Mouse (Mus musculus) c-Kit-positive CD71-positive TER-119-negative erythroid progenitor cells, embryonic 14.5 days (primary cell): ENCODE data around the gene Tap2.
"Not testable (repeated sequence)": the region's sequence is repeated elsewhere in the genome, so short reads cannot be mapped to it uniquely, and the experiment has no call there.

Experiments
- DNase-seq: peaks from one replicate; pipeline ENCODE4 v3.0.0-alpha.2; 2013; ENCODE audit warnings: low read depth

Gene Tap2

DNA sequence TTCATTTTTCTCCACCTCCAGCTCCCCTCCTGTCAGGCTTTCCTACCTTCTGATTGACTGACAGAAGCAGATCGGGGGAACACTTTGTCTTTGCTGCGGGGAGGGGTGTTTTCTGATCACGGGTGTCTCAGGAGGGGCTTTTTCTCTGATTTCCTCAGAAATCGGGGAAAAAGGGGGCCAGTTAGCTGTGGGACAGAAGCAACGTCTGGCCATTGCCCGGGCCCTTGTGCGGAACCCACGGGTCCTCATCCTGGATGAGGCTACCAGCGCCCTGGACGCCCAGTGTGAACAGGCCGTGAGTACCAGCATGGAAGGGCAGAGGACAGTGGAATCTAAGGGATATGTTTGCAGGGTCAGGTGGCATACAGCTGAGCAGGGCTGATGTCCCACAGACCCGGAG is 11.8 kb downstream of the Tap2 start:
- DNase-seq, result no peak

GRCm38 (mm10) chr17:34217216-34217928 is 14.0 kb downstream of the Tap2 start:
- DNase-seq, result no peak

DNA sequence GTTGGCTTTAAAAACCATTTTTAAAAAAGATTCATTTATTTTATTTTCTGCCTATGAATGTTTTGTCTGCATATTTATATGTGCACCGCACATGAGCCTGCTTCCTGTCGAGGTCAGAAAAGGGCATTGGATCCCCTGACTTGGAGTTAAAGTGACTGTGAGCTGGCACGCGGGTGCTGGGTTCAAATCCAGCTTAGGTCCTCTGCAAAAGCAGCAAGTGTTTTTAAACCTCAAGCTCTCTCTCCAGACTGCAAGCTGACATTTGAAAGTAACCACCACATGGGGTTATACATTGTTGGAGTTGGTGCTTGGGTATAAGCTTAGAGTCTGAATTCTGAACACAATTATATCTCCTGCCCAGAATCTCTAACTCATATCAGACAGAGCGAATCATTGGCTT is 14.7 kb downstream of the Tap2 start:
- no peak for DNase-seq

- DNase-seq, result peak; percentile 80
These were observed 15.3 kb downstream of the Tap2 start for GRCm38 (mm10) chr17:34218675-34219074.

- not testable (repeated sequence) for DNase-seq
These were observed 15.8 kb downstream of the Tap2 start for GRCm38 (mm10) chr17:34219096-34219495.

DNA sequence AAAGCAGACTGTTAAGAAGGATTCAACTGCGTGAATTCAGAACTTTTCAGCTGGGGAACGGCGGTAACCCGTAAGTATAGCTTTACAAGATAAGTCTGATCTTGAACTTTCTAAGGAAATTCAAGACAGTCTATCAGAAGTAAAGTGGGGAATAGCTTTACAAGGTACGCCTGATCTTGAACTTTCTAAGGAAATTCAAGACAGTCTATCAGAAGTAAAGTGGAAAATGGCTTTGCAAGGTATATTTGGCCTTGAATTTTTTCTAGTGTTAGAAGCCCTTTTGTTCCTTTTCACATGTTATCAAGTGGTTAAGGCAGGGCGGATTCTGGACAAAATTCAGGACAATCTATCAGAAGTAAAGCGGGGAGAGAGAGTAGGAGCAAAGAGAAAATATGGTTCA is 16.5 kb downstream of the Tap2 start:
- not testable (repeated sequence) for DNase-seq

- DNase-seq, result not testable (repeated sequence)
These were observed 17.1 kb downstream of the Tap2 start for GRCm38 (mm10) chr17:34220401-34220800.

DNA sequence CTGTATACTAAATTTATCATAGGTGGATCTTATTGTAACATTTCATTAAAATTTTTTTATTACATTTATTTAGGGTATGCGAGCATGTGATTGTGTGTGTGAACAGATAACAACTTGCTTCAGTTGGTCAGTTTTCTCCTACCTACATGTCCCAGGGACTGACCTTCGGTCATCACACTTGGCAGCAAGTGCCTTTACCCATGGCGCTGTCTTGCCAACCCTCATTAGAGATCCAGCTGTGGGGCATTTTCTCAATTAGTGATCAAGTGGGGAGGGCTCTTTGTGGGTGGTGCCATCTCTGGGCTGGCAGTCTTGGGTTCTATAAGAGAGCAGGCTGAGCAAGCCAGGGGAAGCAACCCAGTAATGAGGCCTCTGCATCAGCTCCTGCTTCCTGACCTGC is 21.5 kb downstream of the Tap2 start:
- no peak for DNase-seq

DNA sequence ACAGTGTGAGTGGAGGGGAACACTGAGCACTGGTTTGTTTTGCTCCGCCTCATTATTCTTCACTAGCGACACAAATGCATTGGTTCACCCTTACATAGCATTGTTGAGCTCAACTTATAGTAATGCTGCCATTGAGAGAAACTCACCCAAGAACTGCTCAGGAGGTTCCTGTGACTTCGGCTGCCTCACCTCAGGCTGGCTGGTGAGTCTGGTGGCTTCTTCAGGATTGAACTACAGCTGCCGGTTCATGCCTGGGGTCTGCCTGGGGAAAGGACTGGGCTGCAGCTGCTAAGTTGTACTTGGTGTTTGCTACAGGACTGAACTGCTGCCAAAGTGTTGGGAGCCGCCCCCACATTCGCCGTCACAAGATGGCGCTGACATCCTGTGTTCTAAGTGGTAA is 22.1 kb downstream of the Tap2 start:
- no peak for DNase-seq

DNA sequence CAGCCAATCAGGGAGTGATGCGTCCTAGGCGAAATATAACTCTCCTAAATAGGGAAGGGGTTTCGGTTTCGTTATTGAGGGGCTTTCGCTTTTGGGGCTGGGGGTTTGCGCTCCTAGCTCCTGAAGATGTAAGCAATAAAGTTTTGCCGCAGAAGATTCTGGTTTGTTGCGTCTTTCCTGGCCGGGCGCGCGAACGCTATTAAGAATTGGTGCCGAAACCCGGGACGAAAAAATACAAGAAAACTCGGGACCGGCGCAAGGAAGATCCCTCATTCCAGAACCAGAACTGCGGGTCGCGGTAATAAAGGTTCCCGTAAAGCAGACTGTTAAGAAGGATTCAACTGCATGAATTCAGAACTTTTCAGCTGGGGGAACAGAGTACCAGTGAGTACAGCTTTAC is 22.6 kb downstream of the Tap2 start:
- not testable (repeated sequence) for DNase-seq

GRCm38 (mm10) chr17:34230971-34231370 is 27.6 kb downstream of the Tap2 start:
- not testable (repeated sequence) for DNase-seq

DNA sequence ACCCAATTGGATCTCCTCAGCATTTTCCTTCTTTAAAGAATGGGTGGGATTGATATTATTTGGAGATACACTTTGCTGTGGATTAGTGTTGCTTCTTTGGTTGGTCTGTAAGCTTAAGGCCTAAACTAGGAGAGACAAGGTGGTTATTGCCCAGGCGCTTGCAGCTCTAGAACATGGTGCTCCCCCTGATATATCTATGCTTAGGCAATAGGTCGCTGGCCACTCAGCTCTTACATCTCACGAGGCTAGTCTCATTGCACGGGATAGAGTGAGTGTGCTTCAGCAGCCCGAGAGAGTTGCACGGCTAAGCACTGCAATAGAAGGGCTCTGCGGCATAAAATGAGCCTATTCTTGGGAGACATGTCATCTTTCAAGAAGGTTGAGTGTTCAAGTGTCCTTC is 28.7 kb downstream of the Tap2 start:
- not testable (repeated sequence) for DNase-seq

DNA sequence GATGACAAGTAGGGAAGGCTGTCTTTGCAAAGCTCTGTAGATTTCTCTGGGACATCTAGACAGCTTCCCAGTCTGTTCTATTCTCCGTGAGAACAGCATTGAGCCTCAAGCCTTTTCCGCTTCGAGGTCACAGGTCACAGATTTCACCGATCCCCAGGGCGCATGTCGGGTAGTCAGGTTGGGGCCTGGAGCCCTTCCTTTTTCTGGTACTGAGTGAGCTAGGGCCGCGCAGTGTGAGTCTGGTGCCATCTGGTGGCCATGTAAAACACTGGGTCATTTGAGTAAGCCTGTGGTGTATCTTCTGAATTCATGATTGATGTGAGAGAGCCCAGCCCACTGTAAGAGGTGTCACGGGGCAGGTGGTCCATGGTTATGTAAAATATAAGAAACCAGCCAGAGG is 31.6 kb downstream of the Tap2 start:
- peak; percentile 57 for DNase-seq

GRCm38 (mm10) chr17:34236691-34237090 is 33.4 kb downstream of the Tap2 start:
- no peak for DNase-seq

GRCm38 (mm10) chr17:34237741-34238140 is 34.4 kb downstream of the Tap2 start:
- DNase-seq, result no peak

GRCm38 (mm10) chr17:34238706-34239105 is 35.4 kb downstream of the Tap2 start, which contains the start of gene H2-Ob:
TSS of gene H2-Ob (plus strand) at chr17:34238903.
- peak; percentile 38 for DNase-seq

DNA sequence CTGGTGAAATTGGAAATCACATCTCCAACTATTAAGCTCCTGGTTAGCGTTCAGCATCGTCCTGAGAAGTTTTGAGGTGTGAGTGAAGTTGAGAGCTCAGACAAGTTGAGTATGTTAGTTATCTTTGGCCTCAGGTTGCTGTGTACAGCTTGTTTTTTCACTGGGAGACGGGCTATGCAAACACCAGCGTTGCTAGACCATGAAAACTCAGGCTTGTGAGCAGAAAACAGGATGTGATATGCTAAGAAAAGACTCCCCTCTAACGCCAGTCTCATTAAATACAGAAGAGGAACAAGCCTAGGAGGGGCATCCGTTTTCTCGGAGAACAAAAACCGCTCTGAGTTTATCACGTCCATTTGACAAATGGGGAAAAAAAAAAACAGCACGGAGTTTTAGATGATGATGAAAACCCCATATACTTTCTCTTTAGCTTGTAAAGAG is 36.3 kb downstream of the Tap2 start:
- no peak for DNase-seq

DNA sequence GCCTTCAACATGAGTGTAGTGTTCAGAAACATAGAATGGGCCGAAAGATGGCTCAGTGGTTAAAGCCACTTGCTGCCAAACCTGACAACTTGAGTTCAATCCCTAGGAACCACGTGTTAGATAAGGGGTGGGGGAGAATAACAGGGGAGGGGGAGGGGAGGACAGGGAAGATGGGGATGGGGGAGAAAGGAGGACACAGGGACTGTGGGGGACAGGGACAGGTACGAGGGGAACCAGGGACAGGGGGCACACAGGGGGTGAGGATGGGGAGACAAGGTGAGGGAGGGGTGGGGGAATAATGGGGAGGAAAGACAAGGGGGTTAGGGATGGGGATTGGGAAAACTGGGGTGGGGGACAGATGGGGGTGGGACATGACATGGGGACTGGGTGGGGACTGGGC is 37.0 kb downstream of the Tap2 start:
- no peak for DNase-seq

DNA sequence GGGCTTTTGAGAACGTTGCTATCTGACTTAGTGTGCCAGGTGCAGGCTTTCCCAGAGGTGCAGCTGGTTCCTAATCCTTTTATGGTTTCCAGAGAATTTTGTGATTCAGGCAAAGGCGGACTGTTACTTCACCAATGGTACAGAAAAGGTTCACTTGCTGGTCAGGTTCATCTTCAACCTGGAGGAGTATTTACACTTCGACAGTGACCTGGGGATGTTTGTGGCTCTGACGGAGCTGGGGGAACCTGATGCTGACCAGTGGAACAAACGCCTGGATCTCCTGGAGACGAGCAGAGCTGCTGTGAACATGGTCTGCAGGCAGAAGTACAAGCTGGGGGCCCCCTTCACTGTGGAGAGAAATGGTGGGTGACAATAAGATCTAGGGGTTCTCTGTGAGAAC is 37.6 kb downstream of the Tap2 start:
- DNase-seq, result no peak

DNA sequence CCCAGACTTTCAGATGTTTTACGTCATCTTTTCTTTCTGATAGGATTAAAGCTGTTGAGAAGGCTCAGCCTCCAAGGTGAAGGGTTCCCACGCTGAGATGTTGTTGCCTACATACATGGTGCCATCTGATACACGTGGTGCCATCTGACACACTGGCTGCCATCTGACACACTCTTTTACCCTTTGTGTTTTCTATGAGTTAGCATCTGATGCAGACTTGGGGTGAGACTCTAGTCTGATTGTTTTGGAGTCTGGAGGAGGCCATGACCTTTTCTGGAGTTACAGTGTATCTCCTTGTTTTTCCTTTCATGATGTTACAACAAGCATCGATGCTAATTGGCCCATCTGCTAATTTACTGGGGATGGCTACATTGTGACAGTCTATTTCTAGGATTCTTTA is 41.3 kb downstream of the Tap2 start:
- no peak for DNase-seq

- no peak for DNase-seq
These were observed 43.7 kb downstream of the Tap2 start for GRCm38 (mm10) chr17:34247047-34247446.

DNA sequence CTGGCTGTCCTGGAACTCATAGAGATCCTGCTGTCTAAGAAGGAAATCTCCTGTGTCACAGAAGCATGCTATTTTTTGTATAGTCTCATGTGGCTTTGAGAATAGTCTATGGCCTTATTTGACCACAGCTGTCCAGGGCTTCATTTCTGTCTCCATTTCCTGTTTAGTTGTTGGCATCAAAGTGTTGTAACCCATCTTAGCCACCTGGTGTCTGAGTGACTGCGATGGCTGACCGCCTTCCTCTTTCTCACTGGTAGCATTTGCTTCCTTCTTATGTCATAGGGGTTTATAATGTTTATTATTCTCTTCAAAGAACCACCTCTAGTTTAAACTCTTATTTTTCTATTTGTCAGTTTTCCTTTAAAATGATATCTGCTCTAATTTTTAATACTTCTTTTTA is 45.4 kb downstream of the Tap2 start:
- DNase-seq, result no peak

GRCm38 (mm10) chr17:34249361-34249760 is 46.0 kb downstream of the Tap2 start:
- DNase-seq, result no peak

GRCm38 (mm10) chr17:34249878-34250277 is 46.6 kb downstream of the Tap2 start:
- peak; percentile 37 for DNase-seq
